Mouse (Mus musculus): ENCODE measurements at regions not wholly inside any gene's neighbourhood (a gene's known extent, or its start where the extent isn't known, plus 50 kb on each side); places are given as distances from the start of the nearest gene placed in this dataset.

- Histone ChIP-seq H3K27me3 (0 out of 2 replicates have a peak, but pooled peaks cover 5% of the 10 kb centered on the region), H3K9ac (no peak overlapping the region), H3K4me1 (replicated peaks) (0 out of 2 replicates have a peak, but pooled peaks cover 7% of the 10 kb centered on the region), H3K27ac (no peak overlapping the region), H3K4me3 (no peak overlapping the region), H3K36me3 (no peaks in the 10 kb centered on the region), H3K9me3 (no peaks in the 10 kb centered on the region), H3K4me2 (no peak overlapping the region)
- WGBS = 73% methylated on average over 5 of the region's 5 CpGs
- no peak for ATAC-seq (ENCODE audit: low FRiP score)
Measured at GRCm38 (mm10) chr12:107669046-107669445, 180.6 kb downstream of the 3110018I06Rik start.

GRCm38 (mm10) chr12:107669450-107669849 lies 181.0 kb downstream of the 3110018I06Rik start:
- Histone ChIP-seq H3K4me2 (no peak overlapping the region), H3K27me3 (0 out of 2 replicates have a peak, but pooled peaks cover 5% of the 10 kb centered on the region), H3K4me1 (replicated peaks) (0 out of 2 replicates have a peak, but pooled peaks cover 7% of the 10 kb centered on the region), H3K4me3 (no peak overlapping the region), H3K27ac (no peak overlapping the region), H3K9me3 (no peaks in the 10 kb centered on the region), H3K9ac (no peak overlapping the region), H3K36me3 (no peaks in the 10 kb centered on the region)
- 69% methylated on average over 6 of the region's 6 CpGs for WGBS
- ATAC-seq (ENCODE audit: low FRiP score) = no peak

GRCm38 (mm10) chr12:107669910-107670309 lies 181.5 kb downstream of the 3110018I06Rik start:
- Histone ChIP-seq H3K4me3 (no peak overlapping the region), H3K27me3 (0 out of 2 replicates have a peak, but pooled peaks cover 5% of the 10 kb centered on the region), H3K4me2 (no peak overlapping the region), H3K4me1 (replicated peaks) (0 out of 2 replicates have a peak, but pooled peaks cover 7% of the 10 kb centered on the region), H3K9me3 (no peaks in the 10 kb centered on the region), H3K27ac (no peak overlapping the region), H3K9ac (no peak overlapping the region), H3K36me3 (no peaks in the 10 kb centered on the region)
- 87% methylated on average over 10 of the region's 10 CpGs for WGBS
- no peak for ATAC-seq (ENCODE audit: low FRiP score)

DNA sequence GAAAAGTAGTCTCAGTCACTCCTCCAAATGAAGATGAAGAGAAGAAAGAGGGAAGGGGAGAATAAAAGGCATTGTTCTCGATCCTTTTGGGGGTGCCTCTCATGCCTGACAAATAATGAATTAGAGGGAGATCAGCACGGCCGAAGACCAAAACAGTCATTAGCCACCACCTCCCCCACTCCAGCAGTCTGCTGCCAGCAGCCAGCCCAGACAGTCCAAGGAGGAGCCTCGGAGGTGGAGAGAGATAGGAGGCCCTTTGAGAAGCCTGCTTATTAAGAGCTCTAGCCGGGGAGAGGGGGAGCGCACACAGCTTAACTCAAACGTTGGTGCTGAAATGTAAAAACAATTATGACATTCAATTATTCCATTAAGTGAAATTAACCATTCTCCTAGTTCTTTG lies 188.6 kb downstream of the 3110018I06Rik start:
- Histone ChIP-seq H3K27me3 (0 out of 2 replicates have a peak, but pooled peaks cover 3% of the 10 kb centered on the region), H3K36me3 (no peaks in the 10 kb centered on the region), H3K9me3 (no peaks in the 10 kb centered on the region), H3K4me2 (no peak overlapping the region), H3K27ac (no peak overlapping the region), H3K4me3 (no peak overlapping the region), H3K9ac (no peak overlapping the region), H3K4me1 (replicated peaks) (peaks cover 3% of the 10 kb centered on the region; the same call in 1 of the 2 replicates)
- 25% methylated on average over 7 of the region's 7 CpGs for WGBS
- no peak for ATAC-seq (ENCODE audit: low FRiP score)

GRCm38 (mm10) chr12:107687447-107687846 lies 199.0 kb downstream of the 3110018I06Rik start:
- H3K4me1 ChIP-seq (replicated peaks) = 0 out of 2 replicates have a peak, but pooled peaks cover 5% of the 10 kb centered on the region
- no peak overlapping the region for H3K4me2 ChIP-seq
- no peaks in the 10 kb centered on the region for H3K9me3 ChIP-seq
- no peaks in the 10 kb centered on the region for H3K36me3 ChIP-seq
- no peak overlapping the region for H3K9ac ChIP-seq
- no peaks in the 10 kb centered on the region for H3K27me3 ChIP-seq
- no peak for ATAC-seq (ENCODE audit: low FRiP score)
- no peak overlapping the region for H3K4me3 ChIP-seq
- WGBS = 87% methylated on average over 2 of the region's 2 CpGs
- no peak overlapping the region for H3K27ac ChIP-seq

- Histone ChIP-seq H3K4me1 (replicated peaks) (peaks cover 20% of the 10 kb centered on the region; the same call in 1 of the 2 replicates), H3K27me3 (no peaks in the 10 kb centered on the region), H3K9ac (no peak overlapping the region), H3K36me3 (no peaks in the 10 kb centered on the region), H3K9me3 (no peaks in the 10 kb centered on the region), H3K4me2 (no peak overlapping the region), H3K27ac (no peak overlapping the region), H3K4me3 (no peak overlapping the region)
- 52% methylated on average over 7 of the region's 7 CpGs for WGBS
- ATAC-seq (ENCODE audit: low FRiP score) = no peak
Measured at GRCm38 (mm10) chr12:107689418-107689817, 201.0 kb downstream of the 3110018I06Rik start.

GRCm38 (mm10) chr12:107690061-107690460 lies 201.6 kb downstream of the 3110018I06Rik start:
- no peaks in the 10 kb centered on the region for H3K27me3 ChIP-seq
- H3K4me2 ChIP-seq = no peak overlapping the region
- no peak for ATAC-seq (ENCODE audit: low FRiP score)
- no peak overlapping the region for H3K4me3 ChIP-seq
- H3K27ac ChIP-seq = no peak overlapping the region
- H3K9me3 ChIP-seq = no peaks in the 10 kb centered on the region
- H3K36me3 ChIP-seq = no peaks in the 10 kb centered on the region
- peaks cover 20% of the 10 kb centered on the region; the same call in 1 of the 2 replicates for H3K4me1 ChIP-seq (replicated peaks)
- WGBS = 83% methylated on average over 3 of the region's 3 CpGs
- no peak overlapping the region for H3K9ac ChIP-seq

DNA sequence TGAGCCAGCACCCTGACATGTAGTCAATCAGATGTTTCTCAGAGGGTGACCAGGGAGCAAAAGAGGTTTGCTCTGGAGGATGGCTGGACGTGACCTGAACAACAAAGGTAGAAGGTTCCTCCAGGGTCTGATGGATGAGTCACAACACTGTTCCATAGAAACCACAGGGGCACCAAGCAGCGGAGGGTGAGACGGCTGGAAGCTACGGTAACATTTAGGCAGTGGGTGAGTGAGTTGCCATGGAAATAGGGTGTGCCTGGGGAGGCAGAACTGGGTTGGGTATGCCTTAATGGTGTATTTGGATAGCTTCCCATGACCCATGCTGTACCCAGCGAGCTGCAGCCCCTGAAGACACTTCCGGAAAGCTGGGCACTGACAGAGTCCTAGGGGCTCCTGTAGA lies 205.3 kb downstream of the 3110018I06Rik start:
- Histone ChIP-seq H3K9me3 (no peaks in the 10 kb centered on the region; the same call in 1 of the 2 replicates), H3K9ac (no peak overlapping the region), H3K36me3 (no peaks in the 10 kb centered on the region), H3K27ac (no peak overlapping the region), H3K4me3 (no peak overlapping the region), H3K4me1 (replicated peaks) (peaks cover 20% of the 10 kb centered on the region; the same call in 1 of the 2 replicates), H3K4me2 (no peak overlapping the region), H3K27me3 (no peaks in the 10 kb centered on the region)
- ATAC-seq (ENCODE audit: low FRiP score) = no peak
- 58% methylated on average over 6 of the region's 6 CpGs for WGBS

DNA sequence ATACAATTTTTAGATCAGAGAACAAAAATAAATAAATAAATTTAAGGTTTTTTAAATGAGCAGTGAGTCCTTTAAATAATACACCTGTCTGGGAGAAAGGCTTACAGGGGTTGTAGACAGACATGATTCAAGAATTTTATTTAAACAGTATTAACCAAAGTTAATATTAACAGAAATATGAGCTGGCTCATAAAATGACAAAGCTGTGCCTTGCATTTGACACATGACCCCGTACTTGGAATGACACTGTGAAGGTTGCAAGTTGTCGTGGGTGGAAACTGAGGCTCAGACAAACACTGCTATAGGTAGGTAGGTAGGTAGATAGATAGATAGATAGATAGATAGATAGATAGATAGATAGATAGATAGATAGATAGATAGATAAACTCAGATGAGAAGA lies 206.6 kb downstream of the 3110018I06Rik start:
- Histone ChIP-seq H3K36me3 (no peaks in the 10 kb centered on the region), H3K4me3 (no peak overlapping the region), H3K27ac (no peak overlapping the region), H3K27me3 (no peaks in the 10 kb centered on the region), H3K9ac (no peak overlapping the region), H3K9me3 (no peaks in the 10 kb centered on the region; the same call in 1 of the 2 replicates), H3K4me2 (no peak overlapping the region), H3K4me1 (replicated peaks) (peaks cover 22% of the 10 kb centered on the region)
- 99% methylated on average over 2 of the region's 2 CpGs for WGBS
- ATAC-seq (ENCODE audit: low FRiP score) = no peak

DNA sequence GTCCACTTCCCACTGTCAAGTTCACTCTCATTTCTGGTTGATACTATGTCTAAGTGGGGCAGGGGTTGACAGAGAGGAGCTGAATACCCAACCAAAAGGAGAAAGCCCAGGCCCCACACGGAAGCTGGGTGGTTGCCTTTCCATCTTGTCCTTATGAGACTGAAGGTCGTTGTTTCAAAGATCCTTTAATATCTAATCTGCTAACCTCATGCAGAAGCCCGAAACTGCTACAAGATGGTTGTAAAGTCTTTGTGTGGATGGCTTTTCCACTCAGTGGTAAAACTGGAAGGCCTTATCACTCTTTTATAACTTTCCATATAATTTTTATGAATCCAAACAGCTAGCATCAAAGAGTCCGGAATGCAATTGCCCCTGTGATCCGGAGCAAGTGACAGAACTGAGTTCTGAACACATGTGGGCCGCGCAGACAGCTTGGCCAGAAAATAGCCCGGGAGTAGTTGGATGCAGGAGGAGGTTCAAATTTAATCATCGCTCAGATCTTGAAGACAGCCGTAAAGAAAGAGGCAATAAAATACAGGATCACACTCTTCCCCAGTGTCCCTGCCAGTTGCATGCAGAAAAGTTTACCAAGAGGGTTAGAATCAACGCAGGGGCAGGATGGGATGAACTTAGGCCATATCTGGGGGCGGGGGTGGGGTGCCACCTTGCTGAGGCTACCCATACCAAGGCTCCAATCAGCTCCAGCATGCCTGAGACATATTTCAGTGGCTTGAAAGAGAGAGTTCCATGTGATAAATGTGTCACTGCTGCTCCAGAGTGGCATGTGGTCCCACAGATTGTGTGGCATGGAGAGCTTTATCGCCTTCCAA lies 207.2 kb downstream of the 3110018I06Rik start:
- Histone ChIP-seq H3K9me3 (no peaks in the 10 kb centered on the region; the same call in 1 of the 2 replicates), H3K9ac (no peak overlapping the region), H3K36me3 (no peaks in the 10 kb centered on the region), H3K27me3 (no peaks in the 10 kb centered on the region), H3K27ac (no peak overlapping the region), H3K4me3 (no peak overlapping the region), H3K4me2 (no peak overlapping the region), H3K4me1 (replicated peaks) (peaks cover 23% of the 10 kb centered on the region)
- 93% methylated on average over 13 of the region's 13 CpGs for WGBS
- ATAC-seq (ENCODE audit: low FRiP score) = no peak

GRCm38 (mm10) chr12:107700317-107700716 lies 211.9 kb downstream of the 3110018I06Rik start:
- Histone ChIP-seq H3K4me2 (no peak overlapping the region), H3K9ac (no peak overlapping the region), H3K27me3 (no peaks in the 10 kb centered on the region), H3K9me3 (no peaks in the 10 kb centered on the region; the same call in 1 of the 2 replicates), H3K27ac (no peak overlapping the region), H3K4me1 (replicated peaks) (peaks cover 12% of the 10 kb centered on the region; the same call in 1 of the 2 replicates), H3K4me3 (no peak overlapping the region), H3K36me3 (no peaks in the 10 kb centered on the region)
- ATAC-seq (ENCODE audit: low FRiP score) = no peak
- 44% methylated on average over 5 of the region's 5 CpGs for WGBS

- Histone ChIP-seq H3K9me3 (no peaks in the 10 kb centered on the region; the same call in 1 of the 2 replicates), H3K4me3 (no peak overlapping the region), H3K27me3 (no peaks in the 10 kb centered on the region), H3K4me2 (no peak overlapping the region), H3K27ac (no peak overlapping the region; the same call in 1 of the 2 replicates), H3K4me1 (replicated peaks) (peaks cover 12% of the 10 kb centered on the region; the same call in 1 of the 2 replicates), H3K36me3 (no peaks in the 10 kb centered on the region), H3K9ac (no peak overlapping the region)
- WGBS = 75% methylated on average over 19 of the region's 19 CpGs
- ATAC-seq (ENCODE audit: low FRiP score) = no peak
Measured at GRCm38 (mm10) chr12:107700868-107701597, 212.6 kb downstream of the 3110018I06Rik start.

Data from hindbrain, embryonic 13.5 days (tissue).